Mouse (Mus musculus) MEL (cell line): ENCODE results near the gene Cldn3. TPM values are rescaled to one million over a fixed set of nuclear protein-coding genes. Genes with fewer than 3 reads are reported as not detected.

Source experiments
- DNase-seq: peaks from one replicate; pipeline ENCODE4 v3.0.0; 2011; ENCODE audit warnings: low read depth, low spot score
- H3K27ac ChIP-seq: 2 replicates; pipeline ENCODE4 v1.5.1; 2012; ENCODE audit warnings: low read depth, mild to moderate bottlenecking, control low read depth, low read length, moderate library complexity; ENCODE audit not compliant: control insufficient read depth
- H3K27me3 ChIP-seq, 2 experiments: fragments of 150-350 bp in 1 of 2; sonication (generic) in 1 of 2; 2 replicates each; pipeline ENCODE4 v1.6.1; 2012; ENCODE audit warnings: low read length in 2 of 2, mild to moderate bottlenecking in 2 of 2, improper control_type of control experiment in 1 of 2, moderate library complexity in 1 of 2; ENCODE audit not compliant: insufficient read depth in 2 of 2, control insufficient read depth in 1 of 2
- H3K36me3 ChIP-seq, 2 experiments: 2 replicates each; pipeline ENCODE4 v1.6.1; 2012 to 2014; ENCODE audit warnings: low read length in 2 of 2, improper control_type of control experiment in 1 of 2, inconsistent platforms in 1 of 2, mild to moderate bottlenecking in 1 of 2; ENCODE audit not compliant: insufficient read depth in 2 of 2, control insufficient read depth in 1 of 2
- H3K4me1 ChIP-seq, 2 experiments: fragments of 150-350 bp in 1 of 2; sonication (generic) in 1 of 2; 2 replicates each; pipeline ENCODE4 v1.6.1; 2012; ENCODE audit warnings: low read length in 2 of 2, improper control_type of control experiment in 1 of 2, mild to moderate bottlenecking in 1 of 2; ENCODE audit not compliant: insufficient read depth in 2 of 2, control insufficient read depth in 1 of 2
- H3K4me3 ChIP-seq, 2 experiments: fragments of 150-350 bp in 1 of 2; sonication (generic) in 1 of 2; 2 replicates each; pipeline ENCODE4 v1.5.1; 2012; ENCODE audit warnings: low read depth in 2 of 2, low read length in 2 of 2, mild to moderate bottlenecking in 2 of 2, moderate library complexity in 2 of 2, control low read depth in 1 of 2, improper control_type of control experiment in 1 of 2; ENCODE audit not compliant: control insufficient read depth in 1 of 2, insufficient read depth in 1 of 2
- H3K79me2 ChIP-seq: 2 replicates; pipeline ENCODE4 v1.6.1; 2012; ENCODE audit warnings: mild to moderate bottlenecking, low read length, moderate library complexity; ENCODE audit not compliant: control insufficient read depth, poor library complexity, insufficient read depth
- H3K9ac ChIP-seq: 2 replicates; pipeline ENCODE4 v1.6.1; 2012; ENCODE audit warnings: low read depth, mild to moderate bottlenecking, control low read depth, low read length, moderate library complexity; ENCODE audit not compliant: control insufficient read depth, poor library complexity, severe bottlenecking
- H3K9me3 ChIP-seq: fragments of 150-350 bp; sonication (generic); replicated peaks from 2 replicates; pipeline ENCODE4 v1.6.1; 2012; ENCODE audit warnings: mild to moderate bottlenecking, low read length, improper control_type of control experiment, moderate library complexity; ENCODE audit not compliant: insufficient read depth
- CHD2 ChIP-seq: IDR thresholded peaks from 2 replicates; pipeline ENCODE4 v1.6.1; 2011; ENCODE audit warnings: low read length, improper control_type of control experiment
- CTCF ChIP-seq, 3 experiments: IDR thresholded peaks in 2 of 3; conservative IDR thresholded peaks in 1 of 3; 2 replicates each; pipeline ENCODE4 v1.5.1; 2011 to 2012; ENCODE audit warnings: low read length in 3 of 3, low read depth in 2 of 3, mild to moderate bottlenecking in 2 of 3, improper control_type of control experiment in 1 of 3, inconsistent platforms in 1 of 3, mixed read lengths in 1 of 3, moderate library complexity in 1 of 3; ENCODE audit not compliant: control insufficient read depth in 1 of 3, insufficient read depth in 1 of 3, poor library complexity in 1 of 3, severe bottlenecking in 1 of 3
- E2F4 ChIP-seq: IDR thresholded peaks from 2 replicates; pipeline ENCODE4 v1.6.1; 2011; ENCODE audit warnings: low read depth, low read length, improper control_type of control experiment, borderline replicate concordance
- ELF1 ChIP-seq: IDR thresholded peaks from 2 replicates; pipeline ENCODE4 v1.6.1; 2014; ENCODE audit warnings: low read depth, mild to moderate bottlenecking, inconsistent platforms, low read length, improper control_type of control experiment, moderate library complexity
- HCFC1 ChIP-seq: IDR thresholded peaks from 2 replicates; pipeline ENCODE4 v1.6.1; 2012; ENCODE audit warnings: low read depth, mild to moderate bottlenecking, inconsistent platforms, low read length, improper control_type of control experiment, moderate library complexity
- MAFK ChIP-seq: IDR thresholded peaks from 2 replicates; pipeline ENCODE4 v1.6.1; 2011; ENCODE audit warnings: low read depth, mild to moderate bottlenecking, low read length, improper control_type of control experiment, borderline replicate concordance
- MYB ChIP-seq: IDR thresholded peaks from 2 replicates; pipeline ENCODE4 v1.6.1; 2011; ENCODE audit warnings: mild to moderate bottlenecking, low read depth, low read length, improper control_type of control experiment
- MYC ChIP-seq: IDR thresholded peaks from 2 replicates; pipeline ENCODE4 v1.6.1; 2011; ENCODE audit warnings: low read depth, mild to moderate bottlenecking, low read length, improper control_type of control experiment, moderate library complexity
- NRF1 ChIP-seq: IDR thresholded peaks from 2 replicates; pipeline ENCODE4 v1.6.1; 2014; ENCODE audit warnings: low read depth, mild to moderate bottlenecking, inconsistent platforms, low read length, improper control_type of control experiment, moderate library complexity; ENCODE audit not compliant: poor library complexity, insufficient read depth, severe bottlenecking
- ZKSCAN1 ChIP-seq: IDR thresholded peaks from 2 replicates; pipeline ENCODE4 v1.6.1; 2012; ENCODE audit warnings: low read depth, mild to moderate bottlenecking, inconsistent platforms, low read length, improper control_type of control experiment, moderate library complexity
- ZNF384 ChIP-seq: IDR thresholded peaks from 2 replicates; pipeline ENCODE4 v1.6.1; 2012; ENCODE audit warnings: low read depth, mild to moderate bottlenecking, inconsistent platforms, low read length, improper control_type of control experiment
- polyA plus RNA-seq, 2 experiments: library from polyadenylated mRNA; stranded (reverse) in 1 of 2; unstranded in 1 of 2; fragments of >175 nt in 1 of 2; fragments of >200 nt in 1 of 2; gene quantifications; 2 replicates each; pipeline versions ENCODE4 v1.2.1 to v1.2.4; 2012; ENCODE audit warnings: low replicate concordance in 2 of 2, low read depth in 1 of 2; ENCODE audit not compliant: insufficient read length in 2 of 2, insufficient read depth in 1 of 2, missing spikeins in 1 of 2
- total RNA-seq: library from RNA; depleted of rRNA; stranded (reverse); fragments of 300-350 nt; gene quantifications from 2 replicates; pipeline ENCODE4 v1.2.3, GENCODE M21; 2012

The Cldn3 gene
- total and polyA plus RNA-seq, 3 experiments, result 1.1 TPM; not detected in 2

GRCm38 (mm10) chr5:134960430-134960829 is 25.6 kb upstream of the Cldn3 start:
- H3K79me2 ChIP-seq, result no peaks in the 10 kb centered on the region
- H3K27ac ChIP-seq, result no peak overlapping the region
- no peak for DNase-seq
- no peaks in the 10 kb centered on the region for H3K9me3 ChIP-seq
- no peaks in the 10 kb centered on the region; a peak in 1 of 4 replicates for H3K27me3 ChIP-seq
- H3K4me1 ChIP-seq, result peaks cover 2 to 9% of the 10 kb centered on the region in 2 experiments; a peak in 3 of 4 replicates
- H3K4me3 ChIP-seq, result no peak overlapping the region
- H3K9ac ChIP-seq, result no peak overlapping the region
- H3K36me3 ChIP-seq, result peaks cover 0 to 7% of the 10 kb centered on the region in 2 experiments; a peak in 2 of 4 replicates
- no peak for TF ChIP-seq CTCF (IDR thresholded peaks at IDR 0.05 in 2 of 3, conservative IDR thresholded peaks at IDR 0.05 in 1 of 3; ENCODE audit: control insufficient read depth in 1 of 3, insufficient read depth in 1 of 3, low read depth in 2 of 3, low read length in 3 of 3, poor library complexity in 1 of 3, severe bottlenecking in 1 of 3)
- TF ChIP-seq E2F4, result no peak
- no peak for TF ChIP-seq ELF1
- no peak for TF ChIP-seq CHD2
- TF ChIP-seq MYB, result no peak
- no peak for TF ChIP-seq HCFC1
- no peak for TF ChIP-seq ZKSCAN1
- no peak for TF ChIP-seq MYC
- TF ChIP-seq ZNF384, result no peak
- TF ChIP-seq MAFK, result no peak

- peaks cover 2 to 13% of the 10 kb centered on the region in 2 experiments; a peak in 3 of 4 replicates for H3K4me1 ChIP-seq
- no peaks in the 10 kb centered on the region for H3K9me3 ChIP-seq
- H3K36me3 ChIP-seq, result peaks cover 0 to 10% of the 10 kb centered on the region in 2 experiments; a peak in 2 of 4 replicates
- H3K27me3 ChIP-seq, result no peaks in the 10 kb centered on the region; a peak in 1 of 4 replicates
- H3K27ac ChIP-seq, result no peak overlapping the region
- DNase-seq, result no peak
- H3K79me2 ChIP-seq, result no peaks in the 10 kb centered on the region
- no peak overlapping the region for H3K9ac ChIP-seq
- no peak for TF ChIP-seq ZNF384
- TF ChIP-seq, all 39 proteins: peak for 0
- no peak overlapping the region for H3K4me3 ChIP-seq
Measured at GRCm38 (mm10) chr5:134961519-134961918, 24.5 kb upstream of the Cldn3 start.

DNA sequence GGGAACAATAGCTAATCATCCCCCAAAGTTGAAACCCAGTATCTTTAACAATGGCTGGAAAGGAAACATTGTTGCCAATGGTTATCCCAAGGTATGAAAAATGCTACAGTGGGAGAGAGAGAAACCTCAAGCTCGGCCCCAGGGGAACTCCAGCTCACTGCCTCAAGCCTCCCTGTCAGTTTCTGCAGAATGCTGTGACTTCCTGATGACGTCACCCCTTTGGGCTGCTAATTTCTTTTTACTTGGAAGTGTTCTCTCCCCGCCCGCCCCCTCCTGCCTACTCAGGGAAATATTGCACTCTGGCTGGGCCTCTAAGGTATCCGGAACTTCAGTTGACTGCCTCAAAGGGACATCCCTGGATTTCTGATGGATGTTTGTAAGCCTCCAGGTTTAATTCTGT is 22.5 kb upstream of the Cldn3 start:
- Histone ChIP-seq H3K79me2 (no peaks in the 10 kb centered on the region), H3K27me3 (no peaks in the 10 kb centered on the region; a peak in 1 of 4 replicates), H3K27ac (no peak overlapping the region), H3K4me1 (peaks cover 0 to 3% of the 10 kb centered on the region in 2 experiments; a peak in 2 of 4 replicates), H3K4me3 (no peak overlapping the region), H3K9me3 (no peaks in the 10 kb centered on the region), H3K36me3 (peaks cover 0 to 5% of the 10 kb centered on the region in 2 experiments; a peak in 2 of 4 replicates), H3K9ac (no peak overlapping the region)
- no peak for DNase-seq
- no peak for TF ChIP-seq HCFC1
- no peak for TF ChIP-seq NRF1
